Mouse (Mus musculus): ENCODE results near the gene Abcc4. TPM values are rescaled to one million over a fixed set of nuclear protein-coding genes. Genes with fewer than 3 reads are reported as not detected.

Abcc4 gene
- total RNA-seq, 2 experiments from 2014 or later = 13.8 to 16.9 TPM

DNA sequence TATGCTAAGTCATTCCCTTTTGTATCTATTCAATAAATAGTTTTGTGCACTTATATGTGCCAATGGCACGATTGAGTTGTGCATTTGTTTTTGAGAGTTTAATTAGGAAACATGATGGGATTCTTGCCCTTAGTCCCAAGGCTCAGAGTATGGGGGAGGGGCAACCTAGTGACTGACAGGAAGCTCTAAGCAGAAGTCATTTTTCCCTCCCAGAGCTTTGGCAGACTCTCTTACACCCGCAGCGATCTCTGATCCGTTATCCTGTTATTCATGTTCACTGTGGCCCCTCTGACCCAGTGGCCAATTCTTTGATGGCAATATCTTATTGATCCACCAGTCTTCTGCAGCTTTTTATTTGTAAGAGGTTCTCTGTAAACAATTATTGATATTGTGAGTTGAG lies 253.4 kb downstream of the Abcc4 start:
- DNase-seq (ENCODE audit: low spot score in 2 of 2) = no peak

- DNase-seq (ENCODE audit: low spot score in 2 of 2) = no peak
Observed at GRCm38 (mm10) chr14:118440155-118440554, 265.9 kb downstream of the Abcc4 start.

DNA sequence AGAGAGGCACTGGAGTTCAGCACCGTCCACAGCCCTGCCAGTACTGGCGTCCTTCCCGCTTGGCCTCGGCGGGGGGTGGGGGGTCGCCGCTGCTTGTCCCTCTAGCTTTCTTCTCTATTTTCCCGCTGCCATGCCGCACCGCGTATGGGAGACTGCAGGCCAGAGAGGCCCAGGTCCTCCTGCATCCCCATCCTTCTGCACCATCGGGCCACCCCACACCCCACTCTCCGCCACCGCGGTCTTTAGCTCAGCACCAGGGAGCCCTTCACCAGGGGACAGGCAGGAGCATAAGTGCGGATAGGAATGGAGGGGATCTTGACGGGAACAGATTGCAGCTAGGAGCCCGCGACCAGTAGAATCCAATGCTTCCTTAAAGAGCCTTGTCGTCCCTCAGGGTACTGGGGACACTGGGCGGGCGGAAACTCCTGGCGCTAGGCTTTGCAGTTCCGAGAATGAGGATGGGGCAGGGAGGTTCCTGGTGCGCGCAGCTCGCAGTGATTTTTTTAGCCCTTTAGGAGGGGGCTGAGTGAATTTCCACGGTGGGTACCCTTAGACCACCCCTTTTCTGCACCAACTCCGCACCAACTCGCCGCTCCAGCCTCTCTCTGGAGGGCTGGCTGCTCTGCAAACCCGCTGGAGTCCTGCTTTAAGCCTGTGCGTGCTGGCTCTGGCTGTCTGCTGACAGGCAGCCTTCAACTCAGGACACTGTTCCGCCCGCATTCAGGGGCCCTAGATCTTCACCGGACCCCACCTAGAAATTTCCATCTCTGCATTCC lies 268.7 kb downstream of the Abcc4 start:
- DNase-seq (ENCODE audit: low spot score in 2 of 2) = peak in 1 of 2 experiments; percentile 20

GRCm38 (mm10) chr14:118436791-118437155 lies 269.2 kb downstream of the Abcc4 start:
- DNase-seq (ENCODE audit: low spot score in 2 of 2) = peak in 1 of 2 experiments; percentile 5

DNA sequence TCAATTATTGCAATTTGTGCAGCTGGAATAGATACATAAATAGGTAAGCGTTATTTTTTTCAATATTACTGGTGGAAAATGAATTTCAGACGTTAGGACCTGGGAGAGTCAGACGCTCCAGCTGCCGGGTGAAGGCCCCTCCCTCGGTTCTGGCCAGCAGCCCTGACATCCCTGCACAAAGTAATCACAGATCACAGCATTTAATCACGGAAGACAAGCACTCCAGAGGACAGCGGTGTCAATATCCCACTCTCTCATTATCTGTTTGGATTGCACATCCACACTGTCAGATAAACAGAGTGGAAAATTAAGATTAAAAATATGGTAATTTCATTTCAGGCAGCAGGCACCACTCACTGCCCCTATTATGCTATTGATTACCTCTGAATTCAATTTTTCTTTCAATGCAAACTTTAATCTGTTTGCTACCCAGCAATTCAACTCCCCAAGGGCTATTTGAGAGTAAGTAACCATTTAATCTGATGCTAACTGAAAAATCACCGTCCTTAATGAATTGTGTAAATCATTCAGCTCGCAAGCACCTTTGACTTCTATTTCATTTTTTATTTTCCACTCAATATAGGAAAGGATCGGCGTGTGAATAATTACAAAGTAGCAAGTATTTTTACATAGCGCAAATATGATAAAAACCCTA lies 270.2 kb downstream of the Abcc4 start:
- DNase-seq (ENCODE audit: low spot score in 2 of 2) = no peak

GRCm38 (mm10) chr14:118434842-118435241 lies 271.2 kb downstream of the Abcc4 start:
- DNase-seq (ENCODE audit: low spot score in 2 of 2) = no peak

DNA sequence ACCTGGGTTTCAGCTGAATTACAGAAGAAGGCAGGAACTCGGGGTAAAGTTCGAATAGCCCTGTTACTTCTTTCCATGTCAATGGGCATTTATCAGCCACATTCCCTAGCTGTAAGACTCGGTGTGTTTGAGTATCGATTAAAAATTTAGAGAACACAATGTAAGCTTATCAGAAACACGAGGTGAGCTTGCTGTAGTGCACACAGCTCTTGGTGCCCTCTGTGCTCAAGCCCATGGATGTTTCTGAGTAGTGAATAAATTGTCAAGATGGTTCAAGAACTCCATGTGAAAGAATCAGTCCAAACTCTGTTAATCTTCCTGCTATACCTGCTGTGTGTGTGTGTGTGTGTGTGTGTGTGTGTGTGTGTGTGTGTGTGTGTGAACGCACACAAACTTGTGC lies 272.2 kb downstream of the Abcc4 start:
- no peak for DNase-seq (ENCODE audit: low spot score in 2 of 2)

Small RNA genes lying within 50 kb of the gene (microRNA-seq; reads per million reads assigned to microRNA genes)
- 0 reads per million in 2 experiments for gene Mir6391 (ENCODE audit: borderline number of aligned reads in 2 of 2)

Other genes starting within 250 kb of the Abcc4 start
- 1 to 10 TPM; 1.3 to 1.5 TPM for gene Cldn10, start 81.7 kb upstream of the Abcc4 start, total RNA-seq (2021)
- gene Dzip1, start 219.2 kb upstream of the Abcc4 start, total RNA-seq (2021) = 10 to 100 TPM; 11.6 to 12.3 TPM
- gene Dnajc3, start 231.8 kb upstream of the Abcc4 start, total RNA-seq (2021) = 10 to 100 TPM; 62.9 to 67.4 TPM